Mouse (Mus musculus): ENCODE results near the gene Calr3.

- TF ChIP-seq CTCF (IDR thresholded peaks at IDR 0.05; ENCODE audit: low read depth, low read length): no peak
- no peak for TF ChIP-seq TAL1 (conservative IDR thresholded peaks at IDR 0.05; ENCODE audit: low read depth, low read length)
- no peak for TF ChIP-seq GATA1 (IDR thresholded peaks at IDR 0.05; ENCODE audit: borderline replicate concordance, low read length)
- no peak for TF ChIP-seq GATA2 (IDR thresholded peaks at IDR 0.05; ENCODE audit: borderline replicate concordance, low read depth, low read length)
These were observed 40.7 kb downstream of the Calr3 start for GRCm38 (mm10) chr8:72402981-72403380.

All from G1E (cell line).